Mouse (Mus musculus): ENCODE results near the gene Atp12a.

Gene Atp12a

GRCm38 (mm10) chr14:56364711-56365237 lies at the start of gene Atp12a:
Gene Atp12a, plus strand, starts transcription at chr14:56365068.
- CTCF ChIA-PET = no interaction called here

DNA sequence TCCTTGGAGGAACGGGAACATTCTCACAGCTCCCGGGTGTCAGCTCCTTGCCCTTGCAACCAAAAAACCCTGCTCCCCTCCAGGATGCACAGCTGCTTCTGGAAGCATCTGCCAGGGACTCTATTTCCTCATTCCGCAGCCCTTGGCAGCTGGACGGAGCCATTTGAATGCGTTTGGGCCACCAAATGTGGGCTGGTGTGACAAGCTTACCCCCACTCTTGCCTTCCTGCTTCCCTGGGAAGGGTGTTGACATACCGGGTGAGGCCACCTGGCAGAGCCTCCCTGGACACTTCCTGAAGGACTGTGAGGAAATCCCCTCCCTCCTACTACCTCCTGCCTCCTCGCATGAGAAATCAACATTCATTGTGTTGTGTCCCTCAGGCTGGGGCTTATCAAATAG lies 49.3 kb upstream of the Atp12a start:
- CTCF ChIA-PET = no interaction called here

DNA sequence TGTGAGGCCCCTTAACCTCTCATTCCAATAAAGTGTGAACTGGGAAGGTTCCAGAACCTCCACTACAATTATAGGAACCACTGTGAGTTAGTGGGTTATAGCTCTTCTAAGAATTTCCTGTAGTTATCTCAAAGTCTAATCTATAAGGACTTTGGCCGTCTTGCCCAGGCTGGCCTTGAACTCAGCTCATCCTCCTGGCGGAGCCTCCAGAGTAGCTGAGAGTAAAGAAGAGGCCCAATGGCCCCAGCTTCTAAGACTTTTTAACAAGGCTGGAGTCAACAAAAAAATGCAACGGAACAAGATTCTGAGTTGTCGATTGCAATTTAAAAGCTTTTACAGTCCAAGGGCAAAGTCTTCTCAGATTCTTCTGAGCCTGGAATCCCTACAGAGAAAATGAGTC lies 48.5 kb upstream of the Atp12a start:
- CTCF ChIA-PET = no interaction called here

DNA sequence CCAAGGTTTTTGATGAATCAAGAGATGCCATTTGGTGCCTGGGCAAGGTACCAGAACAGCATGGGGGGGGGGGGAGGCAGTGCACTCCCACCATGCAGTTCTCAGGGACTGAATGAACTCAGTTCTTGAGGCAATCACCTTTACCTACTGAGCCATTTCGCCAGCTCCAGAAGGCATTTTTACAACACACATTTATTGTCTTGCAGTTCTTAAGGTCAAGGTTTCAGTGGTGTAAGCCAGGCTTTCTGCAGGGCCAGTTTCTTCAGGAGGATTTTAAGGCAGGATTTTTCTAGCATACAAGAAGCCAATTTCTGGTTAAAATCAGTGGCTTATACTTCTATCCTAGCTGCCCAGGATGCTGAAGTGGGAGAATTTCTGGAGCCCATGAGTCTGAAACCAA lies 41.9 kb upstream of the Atp12a start:
- CTCF ChIA-PET = no interaction called here

DNA sequence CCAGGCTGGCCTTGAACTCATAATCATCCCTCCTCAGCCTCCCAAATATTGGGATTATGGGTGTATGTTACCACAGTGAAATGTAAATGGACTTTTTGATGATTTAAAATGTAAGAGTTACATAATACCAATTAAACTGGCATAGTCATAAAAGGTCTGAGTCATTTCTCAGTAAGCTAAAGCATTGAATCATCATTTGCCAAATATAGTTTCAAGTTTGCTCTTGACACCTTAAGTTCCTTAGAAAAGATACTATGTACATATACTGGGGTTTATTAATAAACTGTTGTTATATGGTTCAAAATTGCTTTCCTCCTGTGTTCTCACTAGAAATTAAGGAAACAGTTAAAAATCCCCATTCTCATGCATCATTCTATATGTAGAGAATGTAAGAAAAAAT lies 39.8 kb upstream of the Atp12a start:
- CTCF ChIA-PET = no interaction called here

- CTCF ChIA-PET = no interaction called here
Measured at GRCm38 (mm10) chr14:56333700-56334099, 31.2 kb upstream of the Atp12a start.

- CTCF ChIA-PET = no interaction called here
Measured at GRCm38 (mm10) chr14:56334437-56334836, 30.4 kb upstream of the Atp12a start.

GRCm38 (mm10) chr14:56336032-56336431 lies 28.8 kb upstream of the Atp12a start:
- CTCF ChIA-PET = interaction anchor here (0.5 kb wide), 1 partner anchor 1058 kb away, joined by 4 read pairs; no protein-coding TSS in a partner anchor

GRCm38 (mm10) chr14:56337075-56337474 lies 27.8 kb upstream of the Atp12a start:
- CTCF ChIA-PET = no interaction called here

DNA sequence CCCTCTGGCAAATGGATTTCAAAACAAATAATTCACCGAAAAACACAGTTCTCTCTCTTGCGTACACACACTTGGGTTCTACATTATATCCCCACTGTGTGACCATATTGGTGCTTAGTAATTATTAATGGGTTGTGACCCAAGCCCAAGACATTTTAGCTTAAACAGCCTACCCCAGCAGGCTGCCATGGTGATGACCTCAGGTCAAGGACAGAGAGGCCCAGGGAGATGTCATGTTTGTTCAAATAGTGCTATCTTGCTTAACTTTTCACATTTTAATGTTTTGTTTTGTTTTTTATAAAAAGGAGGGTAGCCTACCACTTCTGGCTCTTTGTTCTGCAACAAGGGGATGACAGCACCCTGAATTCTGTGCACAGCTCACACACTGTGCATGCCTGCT lies 27.2 kb upstream of the Atp12a start:
- CTCF ChIA-PET = no interaction called here

- CTCF ChIA-PET = no interaction called here
Measured at GRCm38 (mm10) chr14:56338882-56339442, 25.9 kb upstream of the Atp12a start.

DNA sequence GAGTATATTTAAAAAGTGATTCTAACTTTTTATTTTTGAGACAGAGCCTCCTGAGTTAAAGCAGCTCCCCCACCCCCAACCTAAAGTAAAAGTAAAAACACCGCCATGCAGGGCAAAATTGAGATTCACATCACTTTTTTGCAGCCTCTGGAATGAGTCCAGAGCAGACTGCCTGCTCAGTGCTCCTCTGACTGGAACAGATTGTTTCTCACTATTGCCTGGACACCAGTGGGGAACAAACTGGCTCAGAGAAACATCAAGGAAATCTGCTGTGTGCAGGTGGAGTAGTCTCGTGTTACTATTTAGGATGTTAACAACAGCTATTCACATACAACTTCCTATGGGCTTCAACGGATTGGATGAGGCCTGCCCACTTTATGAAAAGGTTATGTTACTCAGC lies 16.2 kb upstream of the Atp12a start:
- CTCF ChIA-PET = no interaction called here

DNA sequence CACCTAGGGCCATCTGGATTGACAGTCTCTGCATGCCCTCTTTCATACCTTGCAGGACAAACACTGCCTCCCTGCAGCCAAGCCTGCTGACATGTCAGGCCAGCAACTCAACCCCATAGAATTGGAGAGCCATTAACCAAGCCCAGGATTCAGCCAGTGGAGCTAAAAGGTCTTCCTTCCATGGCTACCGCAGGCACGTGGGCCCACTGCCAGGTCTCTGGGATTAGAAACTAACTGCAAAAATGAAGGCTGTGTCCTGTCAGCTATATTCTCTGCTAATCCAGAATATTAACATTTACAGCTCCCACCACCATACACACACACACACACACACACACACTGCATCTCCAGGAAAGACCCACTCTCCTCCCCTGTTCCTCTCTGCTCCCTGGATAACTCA lies 15.3 kb upstream of the Atp12a start:
- CTCF ChIA-PET = no interaction called here

DNA sequence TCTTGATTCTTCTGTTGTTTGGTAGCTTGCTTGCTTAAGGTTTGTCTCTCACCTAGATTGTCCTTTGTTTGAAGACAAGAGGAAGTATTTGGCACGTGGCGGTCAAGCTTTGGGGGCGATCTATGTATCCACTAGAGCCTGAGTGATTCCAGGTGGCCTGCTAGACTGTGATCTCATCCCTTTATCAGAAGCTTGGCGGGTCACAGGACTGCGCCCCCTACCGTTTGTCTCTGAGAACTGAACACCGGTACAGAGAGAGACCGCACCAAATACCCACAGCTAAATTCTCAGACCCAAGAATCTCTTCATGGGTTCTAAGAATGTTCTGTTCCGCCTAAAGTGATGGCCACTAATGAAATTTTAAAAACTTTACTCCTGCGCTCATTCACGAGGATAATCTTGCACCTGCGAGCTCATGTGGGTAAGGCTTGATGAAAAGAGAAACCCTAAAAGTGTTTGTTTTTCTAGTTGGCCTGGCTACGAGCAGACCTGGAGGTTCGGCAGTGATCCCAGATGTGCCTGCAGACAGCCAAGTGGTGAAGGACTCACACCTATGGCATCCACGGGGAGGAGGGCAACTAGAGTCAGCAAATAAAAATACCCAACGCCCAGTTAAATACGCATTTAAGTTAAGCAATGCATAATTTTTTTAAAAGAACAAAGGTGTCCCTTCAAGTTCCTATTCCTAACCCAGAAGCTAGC lies 12.8 kb upstream of the Atp12a start:
- CTCF ChIA-PET = interaction anchor here (0.6 kb wide), 2 partner anchors 143 to 308 kb away, joined by 3 to 4 read pairs; no protein-coding TSS in a partner anchor

DNA sequence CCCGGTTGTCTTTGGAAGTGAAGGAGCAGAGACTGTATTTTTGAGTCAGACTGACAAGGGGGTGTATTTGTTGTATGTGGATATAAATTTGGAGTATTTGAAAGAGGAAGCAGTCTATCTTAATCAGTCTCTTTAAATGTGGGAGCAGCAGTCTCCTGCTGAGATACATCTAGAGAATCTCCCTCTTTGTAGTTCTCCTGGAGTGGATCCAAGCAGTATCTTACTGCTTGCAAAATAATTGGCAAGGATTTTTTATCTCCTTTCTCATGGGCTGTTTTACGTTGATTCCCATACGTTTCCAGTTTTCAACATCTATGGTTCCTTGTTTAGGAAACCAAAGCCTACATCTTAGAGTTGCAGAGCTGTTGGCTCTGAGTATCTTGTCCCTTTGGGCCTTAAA lies 10.1 kb upstream of the Atp12a start:
- CTCF ChIA-PET = no interaction called here

DNA sequence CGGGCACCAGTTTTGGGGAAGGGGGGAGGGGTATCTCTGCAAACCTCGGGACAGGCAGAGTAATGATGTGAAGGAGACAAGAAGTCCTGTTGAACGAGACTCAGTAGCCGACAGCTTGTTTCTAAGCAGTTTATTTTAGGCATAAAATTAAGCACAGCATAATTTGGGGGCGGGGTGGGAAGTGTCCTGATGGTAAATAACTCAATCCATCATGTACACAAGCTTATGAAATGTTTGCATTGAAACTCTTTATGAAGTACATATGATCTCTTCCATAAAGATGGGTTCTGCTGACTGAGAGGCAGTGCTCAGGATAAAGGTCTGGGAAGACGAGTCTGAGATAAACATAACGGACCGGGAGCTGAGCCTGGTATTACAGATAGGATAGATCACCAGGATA lies 9.5 kb upstream of the Atp12a start:
- CTCF ChIA-PET = no interaction called here

- CTCF ChIA-PET = no interaction called here
Measured at GRCm38 (mm10) chr14:56356196-56356595, 8.7 kb upstream of the Atp12a start.

- CTCF ChIA-PET = no interaction called here
Measured at GRCm38 (mm10) chr14:56358422-56358821, 6.4 kb upstream of the Atp12a start.

DNA sequence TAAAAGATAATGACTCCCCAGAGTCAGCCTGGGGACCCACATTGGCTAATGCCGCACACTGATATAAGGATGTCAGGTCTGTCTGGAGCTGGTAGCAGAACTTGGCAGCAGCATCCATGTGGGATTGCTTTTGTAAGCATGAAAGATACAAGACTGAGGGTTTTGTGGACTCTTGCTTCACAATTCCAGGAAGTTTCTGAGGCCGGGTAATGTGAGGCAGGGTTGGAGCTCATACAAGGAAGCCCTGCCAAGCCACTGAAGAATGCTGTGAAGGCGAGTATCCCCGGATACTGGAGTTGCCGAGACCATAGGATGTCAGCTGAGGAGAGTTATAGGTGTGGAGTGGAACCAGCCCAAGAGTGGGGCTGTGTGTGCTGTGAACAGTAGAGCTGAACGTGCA lies 5.7 kb upstream of the Atp12a start:
- CTCF ChIA-PET = no interaction called here

- CTCF ChIA-PET = no interaction called here
Measured at GRCm38 (mm10) chr14:56365292-56365691, 424 bp downstream of the Atp12a start.

DNA sequence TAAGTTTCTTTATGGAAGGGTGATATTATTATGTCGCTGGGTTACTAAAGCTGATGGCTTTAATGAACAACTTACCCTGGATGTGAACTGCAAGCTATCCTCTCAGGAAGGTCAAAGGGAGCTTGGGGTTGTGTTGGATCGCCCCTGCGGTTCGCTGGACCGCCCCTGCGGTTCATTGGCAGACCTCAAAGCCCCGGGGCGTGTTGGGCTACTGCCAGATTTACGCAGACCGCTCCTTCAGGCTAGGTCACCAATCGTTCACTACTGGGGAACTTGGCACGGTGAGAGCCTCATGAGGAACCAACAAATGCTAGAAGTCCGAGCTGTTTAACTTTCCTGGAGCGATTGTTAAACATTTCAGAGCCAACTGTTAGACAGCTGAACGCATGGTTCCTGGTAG lies 1.8 kb downstream of the Atp12a start:
- CTCF ChIA-PET = no interaction called here

GRCm38 (mm10) chr14:56368834-56369233 lies 4.0 kb downstream of the Atp12a start:
- CTCF ChIA-PET = no interaction called here

GRCm38 (mm10) chr14:56375731-56376130 lies 10.9 kb downstream of the Atp12a start:
- CTCF ChIA-PET = no interaction called here

- CTCF ChIA-PET = no interaction called here
Measured at GRCm38 (mm10) chr14:56377745-56378144, 12.9 kb downstream of the Atp12a start.

Data from spleen, embryonic (tissue).